Mouse (Mus musculus) CH12.LX (cell line): ENCODE data around the gene Immp2l. TPM values are rescaled to one million over a fixed set of nuclear protein-coding genes. Genes with fewer than 3 reads are reported as not detected.
A peak's percentile ranks its signal among the peaks of the same experiment; 100 is the strongest.

Source experiments
- DNase-seq: peaks from one replicate; pipeline ENCODE4 v3.0.0-alpha.2; 2013; ENCODE audit errors: extremely low read depth
- H3K27ac ChIP-seq: 2 replicates; pipeline ENCODE4 v1.5.1; 2012; ENCODE audit warnings: low read depth, mild to moderate bottlenecking, control low read depth, moderate library complexity; ENCODE audit not compliant: insufficient read depth
- H3K27me3 ChIP-seq: replicated peaks from 2 replicates; pipeline ENCODE3; 2012; ENCODE audit warnings: inconsistent platforms
- H3K36me3 ChIP-seq, 2 experiments: replicated peaks in 1 of 2; 2 replicates each; pipeline versions ENCODE3 to v1.6.1; 2012; ENCODE audit warnings: inconsistent platforms in 1 of 2, low read length in 1 of 2, mild to moderate bottlenecking in 1 of 2, mixed read lengths in 1 of 2, moderate library complexity in 1 of 2; ENCODE audit not compliant: control insufficient read depth in 1 of 2, insufficient read depth in 1 of 2
- H3K4me1 ChIP-seq, 2 experiments: 2 replicates each; pipeline ENCODE4 v1.6.1; 2012; ENCODE audit warnings: inconsistent platforms in 1 of 2, moderate library complexity in 1 of 2; ENCODE audit not compliant: insufficient read depth in 2 of 2, control insufficient read depth in 1 of 2
- H3K4me2 ChIP-seq: 2 replicates; pipeline ENCODE4 v1.6.1; 2012; ENCODE audit warnings: low read depth, mild to moderate bottlenecking, control low read depth; ENCODE audit not compliant: poor library complexity, insufficient read depth, severe bottlenecking
- H3K4me3 ChIP-seq, 3 experiments: fragments of 150-350 bp in 1 of 3; sonication (generic) in 1 of 3; replicated peaks in 1 of 3; 2 replicates each; pipeline versions ENCODE3 to v1.5.1; 2011 to 2012; ENCODE audit warnings: low read depth in 2 of 3, low read length in 2 of 3, mild to moderate bottlenecking in 2 of 3, moderate library complexity in 2 of 3, control low read depth in 1 of 3, improper control_type of control experiment in 1 of 3, inconsistent platforms in 1 of 3, mixed read lengths in 1 of 3; ENCODE audit not compliant: poor library complexity in 1 of 3
- H3K79me2 ChIP-seq: replicated peaks from 2 replicates; pipeline ENCODE4 v1.6.1; 2012; ENCODE audit warnings: mild to moderate bottlenecking, moderate library complexity; ENCODE audit not compliant: control insufficient read depth, poor library complexity, insufficient read depth, severe bottlenecking; ENCODE audit errors: extremely low read depth
- H3K9ac ChIP-seq: 2 replicates; pipeline ENCODE4 v1.6.1; 2012; ENCODE audit warnings: low read depth, mild to moderate bottlenecking, control low read depth, moderate library complexity; ENCODE audit not compliant: insufficient read depth
- H3K9me3 ChIP-seq: replicated peaks from 2 replicates; pipeline ENCODE3; 2012; ENCODE audit warnings: low read length, inconsistent platforms, mixed read lengths
- BHLHE40 ChIP-seq: IDR thresholded peaks from 2 replicates; pipeline ENCODE4 v1.6.1; 2011; ENCODE audit warnings: mild to moderate bottlenecking, low read depth, low read length, improper control_type of control experiment
- CHD1 ChIP-seq: IDR thresholded peaks from 2 replicates; pipeline ENCODE4 v1.6.1; 2012; ENCODE audit warnings: low read depth, low read length, improper control_type of control experiment, inconsistent platforms
- CTCF ChIP-seq, 2 experiments: IDR thresholded peaks in 1 of 2; conservative IDR thresholded peaks in 1 of 2; 2 replicates each; pipeline ENCODE4 v1.5.1; 2011 to 2012; ENCODE audit warnings: low read depth in 2 of 2, low read length in 2 of 2, improper control_type of control experiment in 1 of 2, inconsistent platforms in 1 of 2, mild to moderate bottlenecking in 1 of 2, moderate library complexity in 1 of 2
- ELF1 ChIP-seq: IDR thresholded peaks from 2 replicates; pipeline ENCODE4 v1.6.1; 2014; ENCODE audit warnings: low read depth, mild to moderate bottlenecking, inconsistent platforms, low read length, improper control_type of control experiment
- GABPA ChIP-seq: IDR thresholded peaks from 2 replicates; pipeline ENCODE4 v1.6.1; 2012; ENCODE audit warnings: low read depth, low read length, improper control_type of control experiment, inconsistent platforms; ENCODE audit not compliant: insufficient replicate concordance
- IRF4 ChIP-seq: IDR thresholded peaks from 2 replicates; pipeline ENCODE4 v1.6.1; 2014; ENCODE audit warnings: low read depth, mild to moderate bottlenecking, inconsistent platforms, low read length, improper control_type of control experiment
- JUND ChIP-seq: conservative IDR thresholded peaks from 2 replicates; pipeline ENCODE4 v1.6.1; 2011; ENCODE audit warnings: low read depth, low read length, improper control_type of control experiment
- KAT2A ChIP-seq: IDR thresholded peaks from 2 replicates; pipeline ENCODE4 v1.6.1; 2012; ENCODE audit warnings: low read length, improper control_type of control experiment, inconsistent platforms; ENCODE audit not compliant: insufficient replicate concordance
- MXI1 ChIP-seq: IDR thresholded peaks from 2 replicates; pipeline ENCODE4 v1.6.1; 2011; ENCODE audit warnings: mild to moderate bottlenecking, low read depth, low read length, improper control_type of control experiment
- NELFE ChIP-seq: IDR thresholded peaks from 2 replicates; pipeline ENCODE4 v1.6.1; 2011; ENCODE audit warnings: low read depth, low read length, improper control_type of control experiment
- NRF1 ChIP-seq: IDR thresholded peaks from 2 replicates; pipeline ENCODE4 v1.6.1; 2014; ENCODE audit warnings: low read depth, mild to moderate bottlenecking, inconsistent platforms, low read length, improper control_type of control experiment, moderate library complexity
- POLR2A ChIP-seq: IDR thresholded peaks from 2 replicates; pipeline ENCODE4 v1.6.1; 2011; ENCODE audit warnings: low read depth, mild to moderate bottlenecking, improper control_type of control experiment, low read length
- RAD21 ChIP-seq: IDR thresholded peaks from 2 replicates; pipeline ENCODE4 v1.6.1; 2011; ENCODE audit warnings: low read depth, mild to moderate bottlenecking, low read length, improper control_type of control experiment, moderate library complexity
- RCOR1 ChIP-seq: conservative IDR thresholded peaks from 2 replicates; pipeline ENCODE4 v1.6.1; 2012; ENCODE audit warnings: low read depth, mild to moderate bottlenecking, inconsistent platforms, low read length, improper control_type of control experiment
- SMC3 ChIP-seq: IDR thresholded peaks from 2 replicates; pipeline ENCODE4 v1.6.1; 2011; ENCODE audit warnings: low read depth, low read length, improper control_type of control experiment
- UBTF ChIP-seq: IDR thresholded peaks from 2 replicates; pipeline ENCODE4 v1.6.1; 2012; ENCODE audit warnings: low read depth, mild to moderate bottlenecking, inconsistent platforms, low read length, improper control_type of control experiment, moderate library complexity
- USF1 ChIP-seq: IDR thresholded peaks from 2 replicates; pipeline ENCODE4 v1.6.1; 2014; ENCODE audit warnings: low read depth, mild to moderate bottlenecking, inconsistent platforms, low read length, improper control_type of control experiment
- USF2 ChIP-seq: conservative IDR thresholded peaks from 2 replicates; pipeline ENCODE4 v1.6.1; 2011; ENCODE audit warnings: low read depth, low read length, improper control_type of control experiment
- ZC3H11A ChIP-seq: IDR thresholded peaks from 2 replicates; pipeline ENCODE4 v1.6.1; 2012; ENCODE audit warnings: low read depth, mild to moderate bottlenecking, inconsistent platforms, low read length, improper control_type of control experiment
- ZKSCAN1 ChIP-seq: IDR thresholded peaks from 2 replicates; pipeline ENCODE4 v1.6.1; 2012; ENCODE audit warnings: low read depth, inconsistent platforms, low read length, improper control_type of control experiment, borderline replicate concordance
- ZNF384 ChIP-seq: IDR thresholded peaks from 2 replicates; pipeline ENCODE4 v1.6.1; 2012; ENCODE audit warnings: low read depth, low read length, improper control_type of control experiment, inconsistent platforms
- dilution Hi-C: fragments of 300-500 bp; cut with MboI; formaldehyde crosslinking; loops from 2 replicates; pipeline ENCODE4 v1.14.3; 2020; ENCODE audit warnings: low sequenced_read_pairs; ENCODE audit not compliant: extremely low pct_unique_long_range_greater_than_20kb, extremely low pct_ligation_motif_present
- in situ Hi-C: fragments of 300-500 bp; cut with MboI; formaldehyde crosslinking; loops from 3 replicates; pipeline ENCODE4 v1.14.3; 2019; ENCODE audit warnings: low sequenced_read_pairs, low pct_ligation_motif_present, low pct_unique_long_range_greater_than_20kb, mixed read lengths
- polyA plus RNA-seq: library from polyadenylated mRNA; unstranded; fragments of >175 nt; gene quantifications from 2 replicates; pipeline ENCODE4 v1.2.1, GENCODE M21; 2012; ENCODE audit warnings: low read depth; ENCODE audit not compliant: insufficient read length
- total RNA-seq, 2 experiments: library from RNA; depleted of rRNA; stranded (reverse); fragments of 300-350 nt in 1 of 2; fragments of >200 nt in 1 of 2; gene quantifications; 2 replicates each; pipeline ENCODE4 v1.2.3; 2012 to 2014

The Immp2l gene
- total and polyA plus RNA-seq, 3 experiments, result 4.8 to 16.5 (median 9.9) TPM

- no peaks in the 10 kb centered on the region for H3K27me3 ChIP-seq
- no peak overlapping the region for H3K27ac ChIP-seq
- H3K4me2 ChIP-seq, result peak overlapping the region; percentile 21; the same call in 1 of the 2 replicates
- no peak overlapping the region for H3K4me3 ChIP-seq
- H3K9me3 ChIP-seq, result no peaks in the 10 kb centered on the region
- in situ Hi-C loops (loop anchor here (5.0 to 10.0 kb wide), 2 partner anchors 71 to 254 kb away; partner anchors contain the start of gene Immp2l), dilution Hi-C loops (no loop called here)
- TF ChIP-seq USF1 (no peak), NRF1 (no peak), NELFE (no peak), POLR2A (peak; percentile 33; the same call in 1 of the 2 replicates), KAT2A (no peak), MXI1 (no peak), USF2 (no peak), GABPA (no peak), ELF1 (peak; percentile 51; the same call in 1 of the 2 replicates), JUND (no peak), ZKSCAN1 (no peak), UBTF (no peak), IRF4 (no peak), RCOR1 (no peak), BHLHE40 (no peak)
- no peaks in the 10 kb centered on the region for H3K79me2 ChIP-seq
- peaks cover 0 to 15% of the 10 kb centered on the region in 2 experiments; a peak in 2 of 4 replicates for H3K4me1 ChIP-seq
- H3K9ac ChIP-seq, result no peak overlapping the region
- H3K36me3 ChIP-seq, result peaks cover 0 to 2% of the 10 kb centered on the region in 2 experiments
- DNase-seq, result peak; percentile 60
Measured at GRCm38 (mm10) chr12:41096045-41096444, 72.2 kb downstream of the Immp2l start.

- in situ Hi-C loops (loop anchor here (5.0 to 10.0 kb wide), 2 partner anchors 73 to 255 kb away; partner anchors contain the start of gene Immp2l), dilution Hi-C loops (no loop called here)
- peaks cover 0 to 2% of the 10 kb centered on the region in 2 experiments for H3K36me3 ChIP-seq
- peak; percentile 68 for DNase-seq
- no peaks in the 10 kb centered on the region for H3K27me3 ChIP-seq
- TF ChIP-seq ZC3H11A, result peak; percentile 63
- no peak for TF ChIP-seq UBTF
- TF ChIP-seq GABPA, result no peak
- peak; percentile 96 for TF ChIP-seq SMC3
- no peak for TF ChIP-seq RCOR1
- peak; percentile 77 for TF ChIP-seq RAD21
- TF ChIP-seq CHD1, result no peak
- no peak for TF ChIP-seq ZNF384
- peak; percentile 55 to 88; a peak in 3 of 4 replicates for TF ChIP-seq CTCF (conservative IDR thresholded peaks at IDR 0.05 in 1 of 2, IDR thresholded peaks at IDR 0.05 in 1 of 2; ENCODE audit: low read depth in 2 of 2, low read length in 2 of 2)
- TF ChIP-seq POLR2A, result no peak
- no peak overlapping the region for H3K4me2 ChIP-seq
- H3K4me3 ChIP-seq, result no peak overlapping the region
- H3K4me1 ChIP-seq, result peaks cover 0 to 15% of the 10 kb centered on the region in 2 experiments; a peak in 2 of 4 replicates
- H3K9me3 ChIP-seq, result no peaks in the 10 kb centered on the region
- no peak overlapping the region for H3K9ac ChIP-seq
- no peaks in the 10 kb centered on the region for H3K79me2 ChIP-seq
- no peak overlapping the region for H3K27ac ChIP-seq
Measured at GRCm38 (mm10) chr12:41097406-41097805, 73.5 kb downstream of the Immp2l start.
